Mouse (Mus musculus) heart, adult 10 weeks (tissue): ENCODE data around the gene Acot10. TPM values are rescaled to one million over a fixed set of nuclear protein-coding genes. Genes with fewer than 3 reads are reported as not detected.

Experiments
- polyA plus RNA-seq: library from polyadenylated mRNA; stranded (reverse); fragments of 350-450 nt; fragmentation: Illumina TruSeq; extraction: RNeasy Lipid Tissue Mini Kit (QIAGEN cat#74804); gene quantifications from one replicate; pipeline ENCODE4 v1.2.3, GENCODE M21; 2014; ENCODE audit warnings: low read depth, low replicate concordance

The Acot10 gene
- polyA plus RNA-seq = not detected

DNA sequence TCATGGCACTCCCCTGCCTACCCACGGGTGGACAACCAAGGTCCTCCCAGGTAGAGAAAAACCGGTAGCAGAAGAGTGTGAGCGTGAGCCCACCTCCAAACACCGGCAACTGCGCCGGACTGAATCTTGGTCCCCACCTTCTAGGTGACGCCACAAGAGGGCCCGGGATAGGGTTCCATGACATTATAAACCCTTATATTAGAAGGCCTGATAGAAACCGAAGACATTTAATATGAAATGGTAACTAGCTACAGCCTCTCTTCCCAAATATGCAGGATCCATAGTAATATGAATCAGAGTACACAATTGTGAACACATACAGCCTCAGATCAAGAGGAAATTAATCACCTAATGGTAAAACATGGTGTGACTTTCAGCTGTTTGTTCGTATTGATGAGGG, at the start of gene Acot10:
Acot10 (minus strand) TSS at position 101 of the 400 bp plus-strand sequence.

Other genes starting within 250 kb of the Acot10 start
- gene Cdh12, start 217.5 kb downstream of the Acot10 start, polyA plus RNA-seq = not detected